Mouse (Mus musculus) thymus, adult 2 months (tissue): Measurements from ENCODE around the gene Ccrl2. TPM values are rescaled to one million over a fixed set of nuclear protein-coding genes. Genes with fewer than 3 reads are reported as not detected.

Source experiments
- DNase-seq: peaks from one replicate; pipeline ENCODE4 v3.0.0; 2021
- H3K27ac ChIP-seq: fragments of 200-500 bp; 2 replicates; pipeline ENCODE4 v1.5.1; 2012; ENCODE audit warnings: low read length, control low read depth; ENCODE audit not compliant: control insufficient read depth, insufficient read depth
- H3K27me3 ChIP-seq: fragments of 200-500 bp; 2 replicates; pipeline ENCODE4 v1.6.1; 2012; ENCODE audit warnings: mild to moderate bottlenecking, low read length, moderate library complexity, mixed read lengths; ENCODE audit not compliant: control insufficient read depth, insufficient read depth
- H3K36me3 ChIP-seq: fragments of 200-500 bp; 2 replicates; pipeline ENCODE4 v1.6.1; 2012; ENCODE audit warnings: mild to moderate bottlenecking, low read length, moderate library complexity; ENCODE audit not compliant: control insufficient read depth, insufficient read depth
- H3K4me1 ChIP-seq: fragments of 200-500 bp; replicated peaks from 2 replicates; pipeline ENCODE4 v1.6.1; 2012; ENCODE audit warnings: low read length; ENCODE audit not compliant: control insufficient read depth, insufficient read depth
- H3K4me3 ChIP-seq: fragments of 200-500 bp; 2 replicates; pipeline ENCODE4 v1.5.1; 2012; ENCODE audit warnings: mild to moderate bottlenecking, low read length, control low read depth, moderate library complexity; ENCODE audit not compliant: control insufficient read depth, insufficient read depth
- CTCF ChIP-seq: fragments of 200-500 bp; IDR thresholded peaks from 2 replicates; pipeline ENCODE4 v1.5.1; 2012; ENCODE audit warnings: mild to moderate bottlenecking, control low read depth, low read length, moderate library complexity, borderline replicate concordance; ENCODE audit not compliant: control insufficient read depth, poor library complexity, insufficient read depth; ENCODE audit errors: extremely low read depth
- POLR2A ChIP-seq: fragments of 200-500 bp; IDR thresholded peaks from 2 replicates; pipeline ENCODE4 v1.6.1; 2012; ENCODE audit warnings: mild to moderate bottlenecking, low read length, control low read depth, moderate library complexity; ENCODE audit not compliant: control insufficient read depth, poor library complexity, insufficient read depth; ENCODE audit errors: extremely low read depth
- WGBS: fragments of 180-500 bp; shearing (Covaris S2); methylation state at CpG from one replicate; pipeline ENCODE4 v1.1.7; 2018; 5-methylcytosine and 5-hydroxymethylcytosine counted together
- polyA plus RNA-seq: library from polyadenylated mRNA; depleted of rRNA; stranded (reverse); fragments of >200 nt; gene quantifications from 2 replicates; pipeline ENCODE4 v1.2.3, GENCODE M21; 2012; rRNA removed

Ccrl2 gene
- polyA plus RNA-seq, 1 experiment: 3.6 TPM

DNA sequence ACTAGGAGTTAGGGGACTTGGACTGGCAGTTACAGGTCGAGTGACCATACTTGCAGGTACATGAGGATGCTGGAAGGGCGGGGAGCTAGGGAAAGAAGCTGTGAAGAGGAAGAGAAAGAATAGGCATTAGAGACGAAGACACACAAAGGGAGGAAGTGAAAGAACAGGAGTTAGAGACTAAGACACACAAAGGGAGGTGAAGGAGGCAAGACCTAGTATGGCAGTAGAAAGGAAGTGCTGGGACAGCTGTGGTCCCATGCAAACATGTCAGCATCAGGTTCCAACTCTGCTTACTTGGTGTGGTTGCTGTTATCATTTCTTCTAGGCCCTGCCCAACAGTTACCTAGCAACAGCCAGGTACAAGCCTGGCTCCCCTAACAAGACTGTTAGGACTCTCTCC is 47.6 kb downstream of the Ccrl2 start:
- H3K4me1 ChIP-seq: peaks cover 3% of the 10 kb centered on the region
- H3K27me3 ChIP-seq: no peaks in the 10 kb centered on the region
- H3K4me3 ChIP-seq: no peak overlapping the region
- H3K27ac ChIP-seq: no peak overlapping the region
- no peak for DNase-seq
- 76% methylated on average over 3 of the region's 3 CpGs for WGBS
- H3K36me3 ChIP-seq: no peaks in the 10 kb centered on the region
- TF ChIP-seq POLR2A (no peak), CTCF (no peak)

DNA sequence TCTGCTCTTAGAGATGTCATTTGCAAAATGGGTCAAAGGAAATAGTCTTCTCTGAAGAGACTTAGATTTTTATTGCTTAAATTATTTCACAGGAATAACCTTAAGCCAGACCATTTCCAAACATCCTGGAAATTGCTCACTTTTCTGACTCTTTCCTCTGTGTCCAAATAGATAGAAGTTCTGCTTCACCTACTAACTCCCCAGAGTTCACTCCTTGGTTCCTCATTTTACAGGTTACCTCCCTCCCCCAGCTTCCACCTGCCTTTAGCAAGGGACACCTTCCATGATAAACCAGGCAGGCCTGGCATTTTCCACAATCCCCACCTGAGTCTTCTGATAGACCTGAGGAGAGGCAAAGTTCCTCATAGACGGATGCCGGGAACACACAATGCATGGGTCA is 50.8 kb downstream of the Ccrl2 start:
- Histone ChIP-seq H3K36me3 (no peaks in the 10 kb centered on the region), H3K27me3 (no peaks in the 10 kb centered on the region), H3K27ac (no peak overlapping the region), H3K4me1 (peaks cover 3% of the 10 kb centered on the region), H3K4me3 (no peak overlapping the region)
- WGBS: 95% methylated on average over 2 of the region's 2 CpGs
- TF ChIP-seq POLR2A: no peak
- no peak for TF ChIP-seq CTCF
- no peak for DNase-seq

Other genes starting within 250 kb of the Ccrl2 start
- gene Prss44, start 243.5 kb downstream of the Ccrl2 start, polyA plus RNA-seq: 0.11 TPM in 1 of 2 replicates, not detected in the other
- not detected in 2 replicates for gene Prss43, start 230.8 kb downstream of the Ccrl2 start, polyA plus RNA-seq
- gene Prss45, start 222.9 kb downstream of the Ccrl2 start, polyA plus RNA-seq: not detected in 2 replicates
- gene Prss46, start 213.0 kb downstream of the Ccrl2 start, polyA plus RNA-seq: 0.08 TPM in 1 of 2 replicates, not detected in the other
- 0.19 and 0.22 TPM in 2 replicates for gene Prss50, start 199.6 kb downstream of the Ccrl2 start, polyA plus RNA-seq
- gene Als2cl, start 177.6 kb downstream of the Ccrl2 start, polyA plus RNA-seq: 142 and 145 TPM in 2 replicates
- 11.3 and 12.3 TPM in 2 replicates for gene Tmie, start 177.4 kb downstream of the Ccrl2 start, polyA plus RNA-seq
- gene Fam240a, start 140.7 kb downstream of the Ccrl2 start, polyA plus RNA-seq: 0.74 and 1.7 TPM in 2 replicates
- gene Tdgf1, start 111.4 kb downstream of the Ccrl2 start, polyA plus RNA-seq: 0.47 and 0.66 TPM in 2 replicates
- gene Lrrc2, start 106.0 kb downstream of the Ccrl2 start, polyA plus RNA-seq: 0.03 and 1.1 TPM in 2 replicates
- gene Rtp3, start 66.9 kb downstream of the Ccrl2 start, polyA plus RNA-seq: 0.57 and 1.1 TPM in 2 replicates
- gene Ltf, start 38.2 kb downstream of the Ccrl2 start, polyA plus RNA-seq: 3.5 and 4.9 TPM in 2 replicates
- 8.4 TPM in 2 replicates for gene Lrrfip2, start 60.1 kb upstream of the Ccrl2 start, polyA plus RNA-seq
- 23.6 and 24.6 TPM in 2 replicates for gene Mlh1, start 214.3 kb upstream of the Ccrl2 start, polyA plus RNA-seq
- 22.9 and 29.1 TPM in 2 replicates for gene Epm2aip1, start 214.4 kb upstream of the Ccrl2 start, polyA plus RNA-seq